Mouse (Mus musculus) myocyte (in vitro differentiated cells): ENCODE results near the gene Pglyrp2.

Experiments
- CEBPB ChIP-seq: IDR thresholded peaks from 2 replicates; pipeline ENCODE4 v1.6.1; 2011; ENCODE audit warnings: mild to moderate bottlenecking, moderate library complexity; ENCODE audit not compliant: poor library complexity, insufficient read depth, severe bottlenecking
- E2F4 ChIP-seq: IDR thresholded peaks from one replicate; pipeline ENCODE4 v1.6.1; 2011; ENCODE audit warnings: mild to moderate bottlenecking, control low read depth, moderate library complexity; ENCODE audit not compliant: insufficient read depth
- MAX ChIP-seq: IDR thresholded peaks from one replicate; pipeline ENCODE4 v1.6.1; 2011; ENCODE audit warnings: low read depth, mild to moderate bottlenecking, control low read depth
- MYOD1 ChIP-seq, 3 experiments: IDR thresholded peaks; one replicate each; pipeline ENCODE4 v1.6.1; 2011; ENCODE audit warnings: control low read depth in 2 of 3, low read depth in 2 of 3, mild to moderate bottlenecking in 2 of 3, moderate library complexity in 1 of 3; ENCODE audit not compliant: insufficient read length in 2 of 3, control insufficient read depth in 1 of 3
- MYOG ChIP-seq, 3 experiments: IDR thresholded peaks; one replicate each; pipeline ENCODE4 v1.6.1; 2011; ENCODE audit warnings: control low read depth in 2 of 3, low read depth in 2 of 3, mild to moderate bottlenecking in 2 of 3; ENCODE audit not compliant: insufficient read length in 2 of 3, control insufficient read depth in 1 of 3, insufficient read depth in 1 of 3
- POLR2A ChIP-seq: IDR thresholded peaks from one replicate; pipeline ENCODE4 v1.6.1; 2011; ENCODE audit warnings: low read depth, mild to moderate bottlenecking, control low read depth, moderate library complexity; ENCODE audit not compliant: insufficient read length
- POLR2AphosphoS2 ChIP-seq: IDR thresholded peaks from one replicate; pipeline ENCODE4 v1.6.1; 2011; ENCODE audit warnings: low read depth, control low read depth; ENCODE audit not compliant: insufficient read length
- REST ChIP-seq: IDR thresholded peaks from one replicate; pipeline ENCODE4 v1.6.1; 2011; ENCODE audit warnings: mild to moderate bottlenecking, control low read depth, moderate library complexity; ENCODE audit not compliant: insufficient read depth, insufficient read length
- SRF ChIP-seq: IDR thresholded peaks from one replicate; pipeline ENCODE4 v1.6.1; 2011; ENCODE audit warnings: low read depth; ENCODE audit not compliant: control insufficient read depth, insufficient read length
- TCF12 ChIP-seq: IDR thresholded peaks from one replicate; pipeline ENCODE4 v1.6.1; 2011; ENCODE audit warnings: mild to moderate bottlenecking, control low read depth; ENCODE audit not compliant: poor library complexity, insufficient read depth, severe bottlenecking
- TCF3 ChIP-seq: IDR thresholded peaks from one replicate; pipeline ENCODE4 v1.6.1; 2011; ENCODE audit warnings: low read depth, control low read depth; ENCODE audit not compliant: insufficient read length
- USF1 ChIP-seq: IDR thresholded peaks from one replicate; pipeline ENCODE4 v1.6.1; 2011; ENCODE audit warnings: low read depth, mild to moderate bottlenecking, control low read depth, moderate library complexity

GRCm38 (mm10) chr17:32363821-32364301 is 60.1 kb downstream of the Pglyrp2 start:
- no peak for TF ChIP-seq TCF12
- TF ChIP-seq POLR2A: no peak
- no peak for TF ChIP-seq CEBPB
- TF ChIP-seq MYOG (IDR thresholded peaks at IDR 0.05; ENCODE audit: control insufficient read depth in 1 of 3, insufficient read depth in 1 of 3, insufficient read length in 2 of 3, low read depth in 2 of 3): no peak
- TF ChIP-seq MAX: no peak
- TF ChIP-seq SRF: no peak
- no peak for TF ChIP-seq MYOD1 (IDR thresholded peaks at IDR 0.05; ENCODE audit: control insufficient read depth in 1 of 3, insufficient read length in 2 of 3, low read depth in 2 of 3)
- no peak for TF ChIP-seq USF1
- no peak for TF ChIP-seq POLR2AphosphoS2
- no peak for TF ChIP-seq E2F4
- no peak for TF ChIP-seq REST
- TF ChIP-seq TCF3: no peak
